Comparison of ENCODE assay signal across 16 mouse cellular contexts in the genomic region with DNA sequence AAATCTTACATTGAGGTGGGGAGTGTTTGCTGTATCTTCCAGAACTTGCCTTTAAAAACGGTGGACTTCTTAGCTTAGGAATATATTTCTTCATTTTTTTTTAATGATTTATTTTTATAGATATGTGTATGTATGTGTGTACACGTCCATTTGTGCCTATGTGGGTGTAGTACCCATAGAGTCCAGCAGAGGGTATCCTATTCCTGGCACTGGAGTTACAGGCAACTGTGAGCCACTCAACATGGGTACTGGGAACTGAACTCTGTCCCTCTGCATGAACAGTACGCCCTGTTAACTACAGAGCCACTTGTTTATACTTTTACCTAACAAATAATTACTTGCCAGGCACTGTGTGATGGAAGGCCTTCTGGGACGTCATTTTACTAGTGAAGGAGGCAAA. TPM values are rescaled to one million over a fixed set of nuclear protein-coding genes. Genes with fewer than 3 reads are reported as not detected.
DNase-seq lines count a peak whose midpoint lies in the region; ATAC-seq and TF ChIP-seq lines count a peak whose summit lies in the region.
"Had no signal": no experiment of that assay in that cellular context is flagged by ENCODE, and none has a peak within 500 bp of the region (broad histone marks: within the 10 kb centered on the region; RNA-seq: fewer than 3 reads in every experiment).

No protein-coding gene starts in this region.

- H3K9me3 ChIP-seq in forebrain, postnatal 0 days (ENCODE audit: low read length), result no peaks in the 10 kb centered on the region
- H3K9me3 ChIP-seq in forebrain, embryonic 12.5 days, result no peaks in the 10 kb centered on the region
- H3K9me3 ChIP-seq in liver, embryonic 14.5 days (ENCODE audit: control insufficient read depth, low read length), result no peaks in the 10 kb centered on the region
- no peaks in the 10 kb centered on the region for H3K9me3 ChIP-seq in liver, embryonic 11.5 days (ENCODE audit: control insufficient read depth, low read length)
- H3K9me3 ChIP-seq in ES-E14 (ENCODE audit: control insufficient read depth, insufficient read depth, low read depth, low read length), result no peaks in the 10 kb centered on the region

- H3K4me2 ChIP-seq in forebrain, postnatal 0 days (ENCODE audit: low read depth), result no peak overlapping the region
- no peak overlapping the region for H3K4me2 ChIP-seq in forebrain, embryonic 12.5 days
- H3K4me2 ChIP-seq in liver, embryonic 14.5 days (ENCODE audit: low read depth), result no peak overlapping the region
- no peak overlapping the region for H3K4me2 ChIP-seq in liver, embryonic 11.5 days
- H3K4me2 ChIP-seq: heart, embryonic 11.5 days; hindbrain, embryonic 14.5 days had no signal

- no peak overlapping the region for H3K27ac ChIP-seq in forebrain, postnatal 0 days (ENCODE audit: low read depth, low read length)
- no peak overlapping the region for H3K27ac ChIP-seq in forebrain, embryonic 12.5 days
- no peak overlapping the region for H3K27ac ChIP-seq in liver, embryonic 14.5 days
- H3K27ac ChIP-seq in liver, embryonic 11.5 days (ENCODE audit: low read depth, low read length), result no peak overlapping the region
- H3K27ac ChIP-seq in ES-E14 (ENCODE audit: insufficient read depth, low read depth, low read length, poor library complexity, severe bottlenecking), result no peak overlapping the region
- H3K27ac ChIP-seq: hindbrain, embryonic 14.5 days had no signal

- in situ Hi-C loops in ES-E14 (cut with MboI; ENCODE audit: low sequenced_read_pairs in 2 of 2, unreplicated experiment in 2 of 2), result no loop called here

- peaks cover 4% of the 10 kb centered on the region; the same call in 1 of the 2 replicates for H3K4me1 ChIP-seq in forebrain, postnatal 0 days (ENCODE audit: insufficient read depth)
- peaks cover 38% of the 10 kb centered on the region for H3K4me1 ChIP-seq in forebrain, embryonic 12.5 days
- H3K4me1 ChIP-seq in liver, embryonic 14.5 days (replicated peaks; ENCODE audit: control insufficient read depth in 2 of 2, insufficient read depth in 2 of 2, low read length in 1 of 2), result peaks cover 0 to 11% of the 10 kb centered on the region in 2 experiments; a peak in 2 of 4 replicates
- H3K4me1 ChIP-seq in liver, embryonic 11.5 days (replicated peaks; ENCODE audit: control insufficient read depth, insufficient read depth, low read length), result no peaks in the 10 kb centered on the region; the same call in 1 of the 2 replicates
- peaks cover 3 to 29% of the 10 kb centered on the region in 2 experiments; a peak in 3 of 4 replicates for H3K4me1 ChIP-seq in ES-E14 (ENCODE audit: control insufficient read depth in 2 of 2, insufficient read depth in 2 of 2, low read length in 2 of 2, poor library complexity in 1 of 2)

- TF ChIP-seq CTCF in forebrain, postnatal 0 days (IDR thresholded peaks at IDR 0.05; ENCODE audit: low read depth), result peak; percentile 50
- TF ChIP-seq CTCF in liver, embryonic 14.5 days (IDR thresholded peaks at IDR 0.05; ENCODE audit: low read depth), result peak; percentile 55

- no peak overlapping the region for H3K9ac ChIP-seq in forebrain, postnatal 0 days
- H3K9ac ChIP-seq in forebrain, embryonic 12.5 days, result no peak overlapping the region
- no peak overlapping the region for H3K9ac ChIP-seq in liver, embryonic 14.5 days (replicated peaks)
- no peak overlapping the region for H3K9ac ChIP-seq in liver, embryonic 11.5 days (ENCODE audit: low read depth, low read length)
- H3K9ac ChIP-seq in ES-E14 (ENCODE audit: insufficient read depth, low read depth, low read length, poor library complexity, severe bottlenecking), result no peak overlapping the region
- H3K9ac ChIP-seq: hindbrain, embryonic 14.5 days had no signal

- no peak for DNase-seq in forebrain, postnatal 0 days
- no peak for DNase-seq in liver, embryonic 14.5 days (ENCODE audit: low read depth in 3 of 3, low spot score in 3 of 3)
- DNase-seq in liver, embryonic 11.5 days (ENCODE audit: low spot score), result no peak
- DNase-seq in ES-E14 (ENCODE audit: low read depth, low spot score), result peak; percentile 69
- DNase-seq in retina, embryonic 14.5 days (ENCODE audit: low spot score), result peak; percentile 49
- no peak for DNase-seq in ovary, postnatal 10 days (ENCODE audit: low spot score)
- DNase-seq in neural tube, embryonic 10.5 days (ENCODE audit: extremely low spot score, low spot score), result no peak
- DNase-seq: cerebellum, postnatal 25 days; kidney, postnatal 10 days; layer of hippocampus, postnatal 36 days; thymus, postnatal 14 days had no signal

- WGBS in forebrain, postnatal 0 days, result 95% methylated on average over 4 of the region's 4 CpGs
- WGBS in forebrain, embryonic 12.5 days, result 90% methylated on average over 4 of the region's 4 CpGs
- 71% methylated on average over 4 of the region's 4 CpGs for WGBS in liver, embryonic 14.5 days (ENCODE audit: insufficient replicate concordance)
- 78% methylated on average over 4 of the region's 4 CpGs for WGBS in liver, embryonic 11.5 days

- TF ChIP-seq EP300 in liver, embryonic 14.5 days (IDR thresholded peaks at IDR 0.05; ENCODE audit: low read depth), result no peak

- no peaks in the 10 kb centered on the region for H3K27me3 ChIP-seq in forebrain, postnatal 0 days (ENCODE audit: insufficient read depth, low read length)
- peaks cover 11% of the 10 kb centered on the region; the same call in 1 of the 2 replicates for H3K27me3 ChIP-seq in forebrain, embryonic 12.5 days
- H3K27me3 ChIP-seq in liver, embryonic 14.5 days (ENCODE audit: control insufficient read depth, insufficient read depth, low read length), result no peaks in the 10 kb centered on the region
- H3K27me3 ChIP-seq in liver, embryonic 11.5 days (replicated peaks; ENCODE audit: control insufficient read depth, insufficient read depth, low read length), result no peaks in the 10 kb centered on the region

- no peak overlapping the region for H3K4me3 ChIP-seq in forebrain, postnatal 0 days (ENCODE audit: low read depth, low read length)
- no peak overlapping the region for H3K4me3 ChIP-seq in forebrain, embryonic 12.5 days (replicated peaks)
- H3K4me3 ChIP-seq in liver, embryonic 14.5 days (ENCODE audit: insufficient read depth in 1 of 2, low read depth in 2 of 2, low read length in 2 of 2), result no peak overlapping the region
- H3K4me3 ChIP-seq in liver, embryonic 11.5 days (ENCODE audit: low read depth, low read length), result no peak overlapping the region
- no peak overlapping the region for H3K4me3 ChIP-seq in ES-E14 (ENCODE audit: insufficient read depth in 1 of 2, low read depth in 1 of 2, low read length in 2 of 2, poor library complexity in 1 of 2, severe bottlenecking in 1 of 2)
- H3K4me3 ChIP-seq: myocyte had no signal

- ATAC-seq in forebrain, postnatal 0 days, result no peak
- ATAC-seq in forebrain, embryonic 12.5 days (ENCODE audit: low FRiP score), result no peak
- ATAC-seq in liver, embryonic 14.5 days (ENCODE audit: insufficient read depth), result no peak
- ATAC-seq in liver, embryonic 11.5 days (replicated peaks; ENCODE audit: low FRiP score), result no peak
- ATAC-seq: activated CD4-positive, CD25-positive, alpha-beta regulatory T cell, adult 4 months had no signal

- H3K36me3 ChIP-seq in forebrain, postnatal 0 days (ENCODE audit: insufficient read depth), result no peaks in the 10 kb centered on the region
- H3K36me3 ChIP-seq in forebrain, embryonic 12.5 days (replicated peaks), result no peaks in the 10 kb centered on the region
- H3K36me3 ChIP-seq in liver, embryonic 14.5 days (replicated peaks; ENCODE audit: control insufficient read depth, insufficient read depth, low read depth), result no peaks in the 10 kb centered on the region
- no peaks in the 10 kb centered on the region for H3K36me3 ChIP-seq in liver, embryonic 11.5 days (ENCODE audit: control insufficient read depth, insufficient read depth, low read length)
- no peaks in the 10 kb centered on the region for H3K36me3 ChIP-seq in ES-E14 (ENCODE audit: control insufficient read depth, insufficient read depth, low read length, poor library complexity, severe bottlenecking)

TF ChIP-seq in ES-E14, 5 proteins besides CTCF, POLR2A, EP300 and RAD21:
- no peak for TF ChIP-seq CHD2 (IDR thresholded peaks at IDR 0.05; ENCODE audit: low read depth, low read length)
- no peak for TF ChIP-seq HCFC1 (IDR thresholded peaks at IDR 0.05; ENCODE audit: borderline replicate concordance, insufficient read depth, low read length)
- no peak for TF ChIP-seq MAFK (IDR thresholded peaks at IDR 0.05; ENCODE audit: insufficient read depth, low read depth, low read length)

RNA-seq across cellular contexts. Expression of gene Myo5c, which starts 27.8 kb away (rescaled TPM):
- 0.10 and 0.31 TPM in 2 replicates for total RNA-seq in forebrain, postnatal 0 days (2014; rRNA removed)
- 0.16 and 0.20 TPM in 2 replicates for polyA plus RNA-seq in forebrain, postnatal 0 days (2015; fragmentation: Nextera tagmentation; extraction: Ambion mirVana)
- 0.63 and 1.3 TPM in 2 replicates for polyA plus RNA-seq in forebrain, embryonic 12.5 days (2016; fragmentation: Nextera tagmentation; extraction: Ambion mirVana)
- polyA plus RNA-seq in liver, embryonic 14.5 days (2012; rRNA removed), result 0.52 and 0.93 TPM in 2 replicates
- polyA plus RNA-seq in liver, embryonic 14.5 days (2014; fragmentation: Nextera tagmentation; extraction: Ambion mirVana), result 0.41 and 0.51 TPM in 2 replicates
- 0.85 and 1.1 TPM in 2 replicates for polyA plus RNA-seq in liver, embryonic 11.5 days (2014; fragmentation: Nextera tagmentation; extraction: Ambion mirVana)
- 7.5 and 7.6 TPM in 2 replicates for total RNA-seq in ES-E14 (2012; rRNA removed)
- polyA plus RNA-seq: activated CD4-positive, CD25-positive, alpha-beta regulatory T cell, adult 4 months had no signal

RNA-seq across cellular contexts. Expression of gene Gnb5, which starts 46.4 kb away (rescaled TPM):
- 73.2 TPM in 2 replicates for total RNA-seq in forebrain, postnatal 0 days (2014; rRNA removed)
- 80.0 and 91.4 TPM in 2 replicates for polyA plus RNA-seq in forebrain, postnatal 0 days (2015; fragmentation: Nextera tagmentation; extraction: Ambion mirVana)
- 32.6 and 35.5 TPM in 2 replicates for polyA plus RNA-seq in forebrain, embryonic 12.5 days (2016; fragmentation: Nextera tagmentation; extraction: Ambion mirVana)
- polyA plus RNA-seq in liver, embryonic 14.5 days (2012; rRNA removed), result 0.89 and 1.1 TPM in 2 replicates
- 1.2 TPM in 2 replicates for polyA plus RNA-seq in liver, embryonic 14.5 days (2014; fragmentation: Nextera tagmentation; extraction: Ambion mirVana)
- polyA plus RNA-seq in liver, embryonic 11.5 days (2014; fragmentation: Nextera tagmentation; extraction: Ambion mirVana), result 8.6 and 9.2 TPM in 2 replicates
- 5.7 and 6.7 TPM in 2 replicates for total RNA-seq in ES-E14 (2012; rRNA removed)

Comparison
In these comparisons a context has a peak if more than half of its experiments do, and no peak if none do; other contexts are left out.
1. DNase-seq: peak in ES-E14 (single experiment) and retina, embryonic 14.5 days (single experiment); none in forebrain, postnatal 0 days (single experiment), liver, embryonic 14.5 days (0 of 3), liver, embryonic 11.5 days (single experiment), ovary, postnatal 10 days (single experiment) and neural tube, embryonic 10.5 days (single experiment).